In the genomic region with DNA sequence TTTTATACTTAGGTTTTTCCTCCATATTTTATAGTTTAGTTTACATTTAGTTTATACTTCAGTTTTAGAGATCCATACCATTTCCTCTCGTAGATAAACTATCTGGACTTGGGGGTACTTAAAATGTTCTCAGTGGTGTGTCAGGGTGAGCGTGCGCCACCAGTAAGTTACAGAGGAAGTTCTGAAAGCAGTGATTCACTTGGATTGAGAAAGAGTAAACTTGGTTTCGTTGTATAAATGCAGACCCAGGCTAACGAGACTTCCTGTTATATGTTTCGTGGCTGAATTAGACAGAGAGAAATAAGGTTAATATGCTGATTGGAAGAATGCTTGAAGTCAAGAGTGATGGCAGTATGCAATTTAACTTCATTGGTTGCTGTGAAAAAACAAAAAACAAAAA, we compare ENCODE assay signal across 16 mouse cellular contexts. TPM values are rescaled to one million over a fixed set of nuclear protein-coding genes. Genes with fewer than 3 reads are reported as not detected.
"Had no signal": no experiment of that assay in that cellular context is flagged by ENCODE, and none has a peak within 500 bp of the region (broad histone marks: within the 10 kb centered on the region; RNA-seq: fewer than 3 reads in every experiment).

No protein-coding gene starts in this region.

- H3K27me3 ChIP-seq: liver, embryonic 15.5 days; megakaryocyte, embryonic 14.5 days; midbrain, embryonic 13.5 days; midbrain, embryonic 15.5 days; neural tube, embryonic 12.5 days; stomach, embryonic 15.5 days had no signal

- H3K9me3 ChIP-seq: liver, embryonic 15.5 days; megakaryocyte, embryonic 14.5 days; midbrain, embryonic 13.5 days; midbrain, embryonic 15.5 days; neural tube, embryonic 12.5 days; stomach, embryonic 15.5 days had no signal

- H3K4me1 ChIP-seq: liver, embryonic 15.5 days; megakaryocyte, embryonic 14.5 days; midbrain, embryonic 13.5 days; midbrain, embryonic 15.5 days; neural tube, embryonic 12.5 days; stomach, embryonic 15.5 days had no signal

- H3K4me3 ChIP-seq: liver, embryonic 15.5 days; megakaryocyte, embryonic 14.5 days; midbrain, embryonic 13.5 days; midbrain, embryonic 15.5 days; neural tube, embryonic 12.5 days; stomach, embryonic 15.5 days had no signal

- H3K27ac ChIP-seq: liver, embryonic 15.5 days; macrophage; midbrain, embryonic 13.5 days; midbrain, embryonic 15.5 days; neural tube, embryonic 12.5 days; stomach, embryonic 15.5 days; stomach, postnatal 0 days had no signal

- DNase-seq: liver, postnatal 0 days; lung, embryonic 14.5 days; lung, postnatal 14 days; lung, postnatal 36 days; right cerebral cortex, postnatal 14 days; thymus, adult 2 months; thymus, postnatal 36 days had no signal

- H3K9ac ChIP-seq: liver, embryonic 15.5 days; liver, postnatal 0 days; lung, embryonic 14.5 days; midbrain, embryonic 13.5 days; midbrain, embryonic 15.5 days; neural tube, embryonic 12.5 days; stomach, embryonic 15.5 days had no signal

- H3K4me2 ChIP-seq: liver, embryonic 15.5 days; lung, embryonic 14.5 days; midbrain, embryonic 11.5 days; midbrain, embryonic 13.5 days; midbrain, embryonic 15.5 days; neural tube, embryonic 12.5 days; stomach, embryonic 15.5 days had no signal

- ATAC-seq: liver, postnatal 0 days; midbrain, embryonic 13.5 days; midbrain, embryonic 15.5 days had no signal

- H3K36me3 ChIP-seq: liver, embryonic 15.5 days; midbrain, embryonic 13.5 days; midbrain, embryonic 15.5 days; neural tube, embryonic 12.5 days; stomach, embryonic 15.5 days had no signal

RNA-seq across cellular contexts. Expression of a gene that starts 34.6 kb away (rescaled TPM):
- polyA plus RNA-seq: macrophage had no signal
